Mouse (Mus musculus) thymus, postnatal 10 days (tissue): ENCODE measurements around the gene Ppp1r9b.
A peak's percentile ranks its signal among the peaks of the same experiment; 100 is the strongest.

Experiments
- DNase-seq, 2 experiments: peaks; one replicate each; pipeline ENCODE4 v3.0.0; 2021; ENCODE audit warnings: low spot score in 2 of 2

Gene Ppp1r9b

GRCm38 (mm10) chr11:95022237-95022992, 31.6 kb downstream of the Ppp1r9b start:
- DNase-seq = no peak

- DNase-seq = no peak
Observed at GRCm38 (mm10) chr11:95023481-95023880, 32.6 kb downstream of the Ppp1r9b start.

GRCm38 (mm10) chr11:95024439-95025184, 33.8 kb downstream of the Ppp1r9b start:
- DNase-seq = no peak

GRCm38 (mm10) chr11:95025227-95026012, 34.6 kb downstream of the Ppp1r9b start:
- no peak for DNase-seq

- DNase-seq = no peak
Observed at GRCm38 (mm10) chr11:95026090-95026542, 35.3 kb downstream of the Ppp1r9b start.

GRCm38 (mm10) chr11:95026849-95027248, 36.0 kb downstream of the Ppp1r9b start:
- DNase-seq = no peak

GRCm38 (mm10) chr11:95027850-95028470, 37.1 kb downstream of the Ppp1r9b start:
- DNase-seq = no peak

- no peak for DNase-seq
Observed at GRCm38 (mm10) chr11:95032945-95033344, 42.1 kb downstream of the Ppp1r9b start.

- no peak for DNase-seq
Observed at GRCm38 (mm10) chr11:95033617-95034016, 42.8 kb downstream of the Ppp1r9b start.

- no peak for DNase-seq
Observed at GRCm38 (mm10) chr11:95034902-95035301, 44.1 kb downstream of the Ppp1r9b start.

GRCm38 (mm10) chr11:95036521-95036920, 45.7 kb downstream of the Ppp1r9b start:
- DNase-seq = no peak

- DNase-seq = no peak
Observed at GRCm38 (mm10) chr11:95037306-95037705, 46.5 kb downstream of the Ppp1r9b start.

GRCm38 (mm10) chr11:95038156-95038817, 47.5 kb downstream of the Ppp1r9b start:
- DNase-seq = no peak

- no peak for DNase-seq
Observed at GRCm38 (mm10) chr11:95038818-95039655, 48.2 kb downstream of the Ppp1r9b start.

- DNase-seq = no peak
Observed at GRCm38 (mm10) chr11:95039766-95040165, 48.9 kb downstream of the Ppp1r9b start.

GRCm38 (mm10) chr11:95040491-95041138, 49.8 kb downstream of the Ppp1r9b start:
- peak; percentile 17 to 28 for DNase-seq

GRCm38 (mm10) chr11:95041139-95041609, 50.3 kb downstream of the Ppp1r9b start, which contains the start of gene Pdk2:
Pdk2 (minus strand) TSS chr11:95041354.
- peak; percentile 88 to 92 for DNase-seq

GRCm38 (mm10) chr11:95042096-95042495, 51.3 kb downstream of the Ppp1r9b start:
- DNase-seq = peak; percentile 26 to 65

GRCm38 (mm10) chr11:95043060-95043459, 52.2 kb downstream of the Ppp1r9b start:
- DNase-seq = no peak
